Mouse (Mus musculus): ENCODE data around the gene Tspo. TPM values are rescaled to one million over a fixed set of nuclear protein-coding genes. Genes with fewer than 3 reads are reported as not detected.

Gene Tspo
- total and polyA plus RNA-seq, 3 experiments, result 20.8 to 70.3 (median 42.4) TPM

GRCm38 (mm10) chr15:83584741-83585220 lies 21.4 kb downstream of the Tspo start:
- H3K36me3 ChIP-seq (replicated peaks in 1 of 2; ENCODE audit: control insufficient read depth in 1 of 2, insufficient read depth in 1 of 2, low read length in 1 of 2), result peaks cover 66 to 94% of the 10 kb centered on the region in 2 experiments
- in situ Hi-C loops (cut with MboI; ENCODE audit: low pct_ligation_motif_present, low pct_unique_long_range_greater_than_20kb, low sequenced_read_pairs), result no loop called here
- dilution Hi-C loops (cut with MboI; ENCODE audit: extremely low pct_ligation_motif_present, extremely low pct_unique_long_range_greater_than_20kb, low sequenced_read_pairs), result no loop called here

DNA sequence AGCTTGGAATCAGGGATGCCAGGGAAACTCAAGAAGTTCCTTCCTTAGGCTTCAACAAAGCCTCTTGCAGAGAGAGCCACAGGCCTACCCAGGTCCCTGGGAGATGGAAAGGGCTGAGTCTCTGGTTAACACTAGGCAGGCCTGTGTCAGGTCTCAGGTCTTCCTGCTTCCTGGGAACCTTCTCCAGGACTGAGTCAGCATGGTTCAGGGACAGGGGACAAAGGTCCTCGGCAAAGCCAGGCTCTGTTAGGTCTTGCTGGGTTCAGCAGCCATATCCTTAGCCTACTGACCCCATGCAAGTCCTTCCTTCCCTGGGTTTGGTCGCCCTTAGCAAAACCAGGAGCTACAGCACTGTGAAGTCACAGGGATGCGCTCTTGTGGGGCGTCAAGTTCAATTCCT lies 27.4 kb downstream of the Tspo start:
- Histone ChIP-seq H3K4me1 (ENCODE audit: control insufficient read depth in 1 of 2, insufficient read depth in 2 of 2) (peaks cover 6 to 21% of the 10 kb centered on the region in 2 experiments; a peak in 3 of 4 replicates), H3K36me3 (replicated peaks in 1 of 2; ENCODE audit: control insufficient read depth in 1 of 2, insufficient read depth in 1 of 2, low read length in 1 of 2) (peaks cover 26 to 67% of the 10 kb centered on the region in 2 experiments), H3K4me2 (ENCODE audit: insufficient read depth, low read depth, poor library complexity, severe bottlenecking) (no peak overlapping the region), H3K79me2 (replicated peaks; ENCODE audit: control insufficient read depth, extremely low read depth, insufficient read depth, poor library complexity, severe bottlenecking) (peaks cover 13% of the 10 kb centered on the region), H3K27me3 (replicated peaks) (no peaks in the 10 kb centered on the region), H3K9ac (ENCODE audit: insufficient read depth, low read depth) (no peak overlapping the region), H3K27ac (ENCODE audit: insufficient read depth, low read depth) (no peak overlapping the region), H3K9me3 (replicated peaks; ENCODE audit: low read length) (peaks cover 13% of the 10 kb centered on the region), H3K4me3 (replicated peaks in 1 of 3; ENCODE audit: low read depth in 2 of 3, low read length in 2 of 3, poor library complexity in 1 of 3) (no peak overlapping the region)
- DNase-seq (ENCODE audit: extremely low read depth), result no peak
- dilution Hi-C loops (cut with MboI; ENCODE audit: extremely low pct_ligation_motif_present, extremely low pct_unique_long_range_greater_than_20kb, low sequenced_read_pairs) (no loop called here), in situ Hi-C loops (cut with MboI; ENCODE audit: low pct_ligation_motif_present, low pct_unique_long_range_greater_than_20kb, low sequenced_read_pairs) (no loop called here)
- TF ChIP-seq SMC3 (IDR thresholded peaks at IDR 0.05; ENCODE audit: low read depth, low read length) (no peak), KAT2A (IDR thresholded peaks at IDR 0.05; ENCODE audit: insufficient replicate concordance, low read length) (no peak), CTCF (conservative IDR thresholded peaks at IDR 0.05 in 1 of 2, IDR thresholded peaks at IDR 0.05 in 1 of 2; ENCODE audit: low read depth in 2 of 2, low read length in 2 of 2) (no peak), MYC (IDR thresholded peaks at IDR 0.05; ENCODE audit: low read depth, low read length) (no peak), UBTF (IDR thresholded peaks at IDR 0.05; ENCODE audit: low read depth, low read length) (no peak), JUN (IDR thresholded peaks at IDR 0.05; ENCODE audit: insufficient read depth, low read depth, low read length) (no peak), POLR2A (IDR thresholded peaks at IDR 0.05; ENCODE audit: low read depth, low read length) (no peak), ZMIZ1 (IDR thresholded peaks at IDR 0.05; ENCODE audit: low read depth, low read length) (no peak), EP300 (IDR thresholded peaks at IDR 0.05; ENCODE audit: low read length) (no peak), NRF1 (IDR thresholded peaks at IDR 0.05; ENCODE audit: low read depth, low read length) (no peak), MXI1 (IDR thresholded peaks at IDR 0.05; ENCODE audit: low read depth, low read length) (no peak), CHD1 (IDR thresholded peaks at IDR 0.05; ENCODE audit: low read depth, low read length) (no peak), ZC3H11A (IDR thresholded peaks at IDR 0.05; ENCODE audit: low read depth, low read length) (no peak), ETS1 (conservative IDR thresholded peaks at IDR 0.05; ENCODE audit: low read depth, low read length) (no peak), NELFE (IDR thresholded peaks at IDR 0.05; ENCODE audit: low read depth, low read length) (no peak), MAX (IDR thresholded peaks at IDR 0.05; ENCODE audit: low read length) (no peak), BHLHE40 (IDR thresholded peaks at IDR 0.05; ENCODE audit: low read depth, low read length) (no peak), IRF4 (IDR thresholded peaks at IDR 0.05; ENCODE audit: low read depth, low read length) (no peak), E2F4 (IDR thresholded peaks at IDR 0.05; ENCODE audit: insufficient replicate concordance, low read depth, low read length) (no peak)

More at GRCm38 (mm10) chr15:83584741-83585220, 21.4 kb downstream of the Tspo start:
- Histone ChIP-seq H3K4me1 (ENCODE audit: control insufficient read depth in 1 of 2, insufficient read depth in 2 of 2) (no peaks in the 10 kb centered on the region), H3K79me2 (replicated peaks; ENCODE audit: control insufficient read depth, extremely low read depth, insufficient read depth, poor library complexity, severe bottlenecking) (no peaks in the 10 kb centered on the region), H3K27me3 (replicated peaks) (no peaks in the 10 kb centered on the region), H3K4me2 (ENCODE audit: insufficient read depth, low read depth, poor library complexity, severe bottlenecking) (no peak overlapping the region), H3K4me3 (replicated peaks in 1 of 3; ENCODE audit: low read depth in 2 of 3, low read length in 2 of 3, poor library complexity in 1 of 3) (no peak overlapping the region), H3K27ac (ENCODE audit: insufficient read depth, low read depth) (no peak overlapping the region), H3K9ac (ENCODE audit: insufficient read depth, low read depth) (no peak overlapping the region), H3K9me3 (replicated peaks; ENCODE audit: low read length) (peaks cover 13% of the 10 kb centered on the region)
- no peak for DNase-seq (ENCODE audit: extremely low read depth)
- TF ChIP-seq JUND (conservative IDR thresholded peaks at IDR 0.05; ENCODE audit: low read depth, low read length), result no peak
- no peak for TF ChIP-seq SMC3 (IDR thresholded peaks at IDR 0.05; ENCODE audit: low read depth, low read length)
- no peak for TF ChIP-seq MYC (IDR thresholded peaks at IDR 0.05; ENCODE audit: low read depth, low read length)
